Mouse (Mus musculus) embryonic facial prominence, embryonic 10.5 days (tissue): ENCODE results near the gene Atxn2. TPM values are rescaled to one million over a fixed set of nuclear protein-coding genes. Genes with fewer than 3 reads are reported as not detected.

ENCODE experiments used
- DNase-seq: peaks from one replicate; pipeline ENCODE4 v3.0.0-alpha.2; 2017; ENCODE audit warnings: low spot score
- H3K27ac ChIP-seq: fragments of 300-500 bp; sonication (generic); replicated peaks from 2 replicates; pipeline ENCODE4 v1.5.1; 2016; ENCODE audit warnings: mild to moderate bottlenecking
- H3K27me3 ChIP-seq: fragments of 300-500 bp; sonication (generic); replicated peaks from 2 replicates; pipeline ENCODE4 v1.6.1; 2016; ENCODE audit warnings: low read depth, mild to moderate bottlenecking; ENCODE audit not compliant: poor library complexity, severe bottlenecking
- H3K36me3 ChIP-seq: fragments of 300-500 bp; sonication (generic); replicated peaks from 2 replicates; pipeline ENCODE4 v1.6.1; 2016; ENCODE audit warnings: mild to moderate bottlenecking, moderate library complexity
- H3K4me1 ChIP-seq: fragments of 300-500 bp; sonication (generic); 2 replicates; pipeline ENCODE4 v1.6.1; 2016
- H3K4me3 ChIP-seq: fragments of 300-500 bp; sonication (generic); 2 replicates; pipeline ENCODE4 v1.5.1; 2016; ENCODE audit warnings: mild to moderate bottlenecking, moderate library complexity
- H3K9me3 ChIP-seq: fragments of 300-500 bp; sonication (generic); 2 replicates; pipeline ENCODE4 v1.6.1; 2016; ENCODE audit warnings: mild to moderate bottlenecking
- WGBS: fragments of 180-500 bp; shearing (Covaris S2); methylation state at CpG from one replicate; pipeline ENCODE4 v1.1.7; 2016; 5-methylcytosine and 5-hydroxymethylcytosine counted together
- polyA plus RNA-seq: library from polyadenylated mRNA; unstranded; fragments of >200 nt; fragmentation: Nextera tagmentation; extraction: Ambion mirVana; gene quantifications from 2 replicates; pipeline ENCODE4 v1.2.1, GENCODE M21; 2016

Atxn2 gene
- polyA plus RNA-seq: 44.5 and 44.9 TPM in 2 replicates

DNA sequence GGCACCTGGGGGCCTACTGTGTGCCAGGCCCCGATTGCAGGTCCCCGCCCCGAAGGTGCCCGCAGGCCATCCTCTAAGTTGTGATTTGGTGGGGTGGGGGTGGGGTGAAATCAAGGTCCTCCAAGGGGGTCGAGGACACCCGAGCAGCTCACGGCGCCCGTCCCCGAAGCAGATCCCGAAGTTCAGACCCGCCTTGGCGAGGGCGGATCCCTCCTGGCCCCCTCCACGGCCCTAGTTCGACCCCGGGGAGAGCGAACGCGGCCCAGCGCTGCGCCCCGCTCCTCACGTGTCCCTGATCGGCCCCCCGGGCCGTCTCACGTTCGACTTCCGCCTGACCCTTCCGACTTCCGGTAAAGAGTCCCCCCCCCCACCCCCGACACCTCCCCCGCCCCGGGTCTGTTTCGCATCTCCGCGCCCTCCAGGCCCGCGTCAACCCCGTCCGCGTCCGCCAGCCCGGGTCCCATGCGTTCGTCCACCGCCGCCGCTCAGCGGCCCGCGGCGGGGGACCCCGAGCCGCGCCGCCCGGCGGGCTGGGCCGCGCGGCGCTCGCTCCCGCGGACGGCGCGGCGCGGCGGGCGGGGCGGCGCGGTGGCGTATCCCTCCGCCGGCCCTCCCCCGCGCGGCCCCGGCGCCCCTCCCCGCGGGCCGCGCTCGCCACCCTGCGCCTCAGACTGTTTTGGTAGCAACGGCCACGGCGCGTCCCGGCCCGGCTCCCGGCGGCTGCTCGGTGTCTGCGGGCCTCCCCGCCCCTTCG, at the start of gene Atxn2:
TSS of gene Atxn2 (plus strand) at position 164 of the 754 bp plus-strand sequence.
- Histone ChIP-seq H3K27ac (peak within 1 kb of the TSS; percentile 98), H3K4me3 (peak within 1 kb of the TSS; percentile 78), H3K9me3 (no peaks in the 10 kb centered on the region), H3K36me3 (peaks cover 15% of the 10 kb centered on the region), H3K27me3 (no peaks in the 10 kb centered on the region), H3K4me1 (peaks cover 39% of the 10 kb centered on the region)
- 5% methylated on average over 103 of the region's 103 CpGs for WGBS
- peak; percentile 91 for DNase-seq

DNA sequence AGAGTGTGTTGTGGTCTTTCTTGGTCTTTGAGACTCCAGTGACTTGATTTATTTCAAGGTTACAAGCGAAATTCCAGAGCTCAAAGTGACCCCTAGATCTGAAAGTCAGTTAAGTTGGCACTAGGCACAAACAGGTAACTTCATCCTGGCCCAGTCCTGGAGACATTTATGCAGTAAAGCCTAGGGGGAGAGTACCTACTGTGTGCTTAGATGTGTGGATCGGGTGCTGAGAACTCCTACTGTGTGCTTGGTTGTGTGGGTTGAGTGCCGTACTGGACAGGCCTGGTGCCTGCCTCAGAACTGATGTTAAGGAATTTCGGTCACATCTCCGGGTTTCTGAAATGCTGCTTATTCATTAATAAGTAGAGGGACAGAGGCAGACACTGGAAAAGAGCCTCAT, 49.6 kb upstream of the Atxn2 start:
- Histone ChIP-seq H3K36me3 (peaks cover 44% of the 10 kb centered on the region), H3K4me3 (peak overlapping the region; percentile 96), H3K9me3 (no peaks in the 10 kb centered on the region), H3K27me3 (no peaks in the 10 kb centered on the region), H3K27ac (no peak overlapping the region), H3K4me1 (peaks cover 24% of the 10 kb centered on the region)
- WGBS: 90% methylated on average over 5 of the region's 5 CpGs
- no peak for DNase-seq

DNA sequence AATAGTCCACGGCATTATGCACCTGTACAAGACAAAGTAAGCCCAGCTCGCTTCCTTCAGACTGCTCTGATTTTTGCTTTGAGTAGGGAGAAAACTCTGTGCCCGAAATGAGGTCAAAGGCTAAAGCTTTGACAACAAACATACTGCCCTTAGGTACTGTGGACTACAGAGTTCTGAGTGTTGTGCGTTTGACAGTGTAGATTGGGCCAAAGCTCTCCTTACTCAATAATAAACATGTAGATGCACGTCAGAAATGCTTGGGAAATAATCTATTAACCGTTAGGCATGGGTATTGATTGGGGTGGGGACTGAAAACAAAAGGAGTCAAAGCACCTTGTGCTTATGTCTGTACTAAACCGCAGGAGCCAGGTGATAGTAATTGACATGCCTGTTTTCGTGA, 47.7 kb upstream of the Atxn2 start:
- no peak for DNase-seq
- peaks cover 64% of the 10 kb centered on the region for H3K36me3 ChIP-seq
- WGBS: 87% methylated on average over 8 of the region's 8 CpGs
- no peak overlapping the region for H3K4me3 ChIP-seq
- H3K9me3 ChIP-seq: no peaks in the 10 kb centered on the region
- H3K27ac ChIP-seq: no peak overlapping the region
- peaks cover 26% of the 10 kb centered on the region for H3K4me1 ChIP-seq
- H3K27me3 ChIP-seq: no peaks in the 10 kb centered on the region

DNA sequence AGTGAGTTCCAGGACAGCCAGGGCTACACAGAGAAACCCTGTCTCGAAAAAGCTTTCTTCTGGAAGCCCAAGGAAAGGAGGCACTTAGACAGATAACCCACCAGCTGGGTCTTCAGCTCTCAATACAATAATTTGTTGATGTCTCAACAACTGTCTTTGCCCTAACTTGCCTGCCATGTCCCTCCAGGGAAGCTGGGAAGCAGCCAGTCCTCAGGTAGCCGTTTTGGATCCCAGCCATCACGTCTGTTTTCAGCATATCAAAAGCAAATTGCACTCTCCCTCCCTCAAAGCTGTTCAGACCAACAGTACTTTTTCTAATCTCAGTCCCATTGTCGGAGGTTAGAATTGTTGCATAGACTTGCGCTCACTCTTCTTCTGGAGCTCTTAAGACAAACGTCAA, 47.1 kb upstream of the Atxn2 start:
- Histone ChIP-seq H3K4me1 (peaks cover 27% of the 10 kb centered on the region), H3K9me3 (no peaks in the 10 kb centered on the region), H3K27me3 (no peaks in the 10 kb centered on the region), H3K36me3 (peaks cover 70% of the 10 kb centered on the region), H3K4me3 (no peak overlapping the region), H3K27ac (no peak overlapping the region)
- no peak for DNase-seq
- 89% methylated on average over 6 of the region's 6 CpGs for WGBS

DNA sequence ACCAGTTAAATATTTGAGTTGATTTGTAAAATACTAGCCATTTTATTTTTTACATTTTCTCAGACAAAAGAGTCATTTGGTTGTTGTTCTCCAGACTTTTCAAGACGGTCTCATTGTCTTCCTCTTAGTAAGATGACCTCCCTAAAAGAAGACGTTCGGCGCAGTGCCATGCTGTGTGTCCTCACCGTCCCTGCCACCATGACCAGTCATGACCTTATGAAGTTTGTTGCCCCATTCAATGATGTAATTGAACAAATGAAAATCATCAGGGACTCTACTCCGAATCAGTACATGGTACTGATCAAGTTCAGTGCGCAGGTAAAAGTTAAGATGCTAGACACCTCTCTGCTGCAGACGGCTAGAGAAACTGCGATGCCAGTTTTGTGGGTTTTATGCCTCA, 46.2 kb upstream of the Atxn2 start:
- DNase-seq: no peak
- H3K27ac ChIP-seq: no peak overlapping the region
- 95% methylated on average over 9 of the region's 9 CpGs for WGBS
- H3K27me3 ChIP-seq: no peaks in the 10 kb centered on the region
- H3K9me3 ChIP-seq: no peaks in the 10 kb centered on the region
- peaks cover 21% of the 10 kb centered on the region for H3K4me1 ChIP-seq
- no peak overlapping the region for H3K4me3 ChIP-seq
- H3K36me3 ChIP-seq: peaks cover 79% of the 10 kb centered on the region

DNA sequence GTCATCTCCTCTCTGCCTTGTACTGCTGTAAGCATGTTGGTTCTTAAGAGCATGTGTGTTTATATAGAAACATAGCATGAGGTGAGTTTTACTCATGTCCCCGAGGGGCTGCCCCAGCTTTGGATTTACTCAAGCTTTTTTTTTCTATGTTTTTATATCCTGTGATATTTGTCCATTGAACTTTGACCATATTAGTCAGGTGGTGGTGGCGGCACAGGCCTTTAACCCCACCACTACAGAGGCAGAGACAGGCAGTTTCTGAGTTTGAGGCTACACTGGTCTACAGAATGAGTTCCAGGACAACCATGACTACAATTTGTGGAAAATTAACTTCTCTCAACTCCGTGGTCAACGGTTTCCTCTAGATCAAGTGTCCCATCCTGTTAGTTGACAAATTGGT, 44.1 kb upstream of the Atxn2 start:
- H3K4me3 ChIP-seq: no peak overlapping the region
- H3K4me1 ChIP-seq: 0 out of 2 replicates have a peak, but pooled peaks cover 3% of the 10 kb centered on the region
- H3K9me3 ChIP-seq: no peaks in the 10 kb centered on the region
- 89% methylated on average over 4 of the region's 4 CpGs for WGBS
- H3K27me3 ChIP-seq: no peaks in the 10 kb centered on the region
- no peak for DNase-seq
- H3K27ac ChIP-seq: no peak overlapping the region
- peaks cover 97% of the 10 kb centered on the region for H3K36me3 ChIP-seq

DNA sequence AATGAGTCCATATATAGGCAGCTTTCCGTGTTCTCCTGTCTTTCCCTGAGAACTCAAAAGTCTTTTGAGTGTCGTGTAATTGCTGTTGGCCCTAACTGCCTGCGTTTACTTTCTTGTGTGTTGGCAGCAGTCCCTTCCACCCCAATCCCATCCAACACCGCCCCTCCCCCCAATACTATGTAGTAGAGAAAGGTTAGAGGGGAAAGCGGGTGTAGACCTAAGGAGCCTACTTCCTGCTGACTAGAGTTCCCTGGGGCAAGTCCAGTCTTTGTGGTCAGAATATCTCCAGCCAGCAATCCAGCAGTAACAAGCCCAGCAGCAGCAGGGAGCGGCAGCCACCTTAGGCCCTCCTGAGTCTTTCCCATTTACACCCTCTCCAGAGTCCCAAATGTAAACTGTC, 42.7 kb upstream of the Atxn2 start:
- no peaks in the 10 kb centered on the region for H3K9me3 ChIP-seq
- 74% methylated on average over 6 of the region's 6 CpGs for WGBS
- H3K27ac ChIP-seq: no peak overlapping the region
- peaks cover 97% of the 10 kb centered on the region for H3K36me3 ChIP-seq
- no peak for DNase-seq
- H3K4me3 ChIP-seq: no peak overlapping the region
- no peaks in the 10 kb centered on the region for H3K27me3 ChIP-seq
- 0 out of 2 replicates have a peak, but pooled peaks cover 3% of the 10 kb centered on the region for H3K4me1 ChIP-seq

DNA sequence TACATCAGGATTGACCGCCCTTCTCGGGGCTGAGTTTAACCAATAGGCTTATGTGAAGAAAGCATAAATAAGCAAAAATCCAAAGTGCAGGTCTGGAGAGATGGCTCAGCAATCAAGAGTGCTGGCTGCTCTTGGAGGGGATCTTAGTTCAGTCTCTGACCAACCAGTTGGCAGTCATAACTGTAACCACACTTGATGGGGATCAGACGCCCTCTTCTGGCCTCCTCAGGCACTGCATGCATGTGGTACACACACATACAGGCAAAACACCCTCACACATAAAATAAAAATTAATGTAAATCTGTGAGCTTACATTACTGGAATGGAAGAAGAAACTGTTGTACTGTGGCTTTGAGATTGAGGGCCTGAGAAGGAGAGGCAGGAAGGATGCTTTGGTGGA, 40.7 kb upstream of the Atxn2 start:
- no peak overlapping the region for H3K4me3 ChIP-seq
- 0 out of 2 replicates have a peak, but pooled peaks cover 3% of the 10 kb centered on the region for H3K4me1 ChIP-seq
- H3K27me3 ChIP-seq: no peaks in the 10 kb centered on the region
- WGBS: 78% methylated on average over 3 of the region's 3 CpGs
- H3K9me3 ChIP-seq: no peaks in the 10 kb centered on the region
- H3K36me3 ChIP-seq: peaks cover 96% of the 10 kb centered on the region
- no peak overlapping the region for H3K27ac ChIP-seq
- no peak for DNase-seq

DNA sequence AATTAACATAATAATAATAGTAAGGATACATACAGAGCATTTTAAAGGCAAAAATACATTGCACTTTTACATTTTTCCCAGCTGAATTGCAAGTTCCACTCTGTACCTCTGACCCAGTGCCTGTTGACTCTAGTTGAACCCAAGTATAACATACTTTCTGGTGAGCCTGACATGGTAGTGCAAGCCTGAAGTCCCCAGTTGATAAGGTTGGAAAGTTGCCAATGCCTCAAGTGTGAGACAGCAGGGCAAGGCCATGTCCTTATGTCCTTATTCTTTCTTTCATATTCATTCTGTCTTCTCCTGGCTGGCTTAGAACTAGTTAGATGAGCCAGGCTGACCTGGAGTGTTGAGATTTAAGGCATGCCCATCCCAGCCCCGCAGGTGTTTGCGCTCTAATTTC, 28.9 kb upstream of the Atxn2 start:
- WGBS: 96% methylated on average over 2 of the region's 2 CpGs
- no peaks in the 10 kb centered on the region for H3K9me3 ChIP-seq
- H3K27me3 ChIP-seq: no peaks in the 10 kb centered on the region
- no peak for DNase-seq
- no peaks in the 10 kb centered on the region for H3K4me1 ChIP-seq
- no peak overlapping the region for H3K27ac ChIP-seq
- peaks cover 100% of the 10 kb centered on the region for H3K36me3 ChIP-seq
- no peak overlapping the region for H3K4me3 ChIP-seq

DNA sequence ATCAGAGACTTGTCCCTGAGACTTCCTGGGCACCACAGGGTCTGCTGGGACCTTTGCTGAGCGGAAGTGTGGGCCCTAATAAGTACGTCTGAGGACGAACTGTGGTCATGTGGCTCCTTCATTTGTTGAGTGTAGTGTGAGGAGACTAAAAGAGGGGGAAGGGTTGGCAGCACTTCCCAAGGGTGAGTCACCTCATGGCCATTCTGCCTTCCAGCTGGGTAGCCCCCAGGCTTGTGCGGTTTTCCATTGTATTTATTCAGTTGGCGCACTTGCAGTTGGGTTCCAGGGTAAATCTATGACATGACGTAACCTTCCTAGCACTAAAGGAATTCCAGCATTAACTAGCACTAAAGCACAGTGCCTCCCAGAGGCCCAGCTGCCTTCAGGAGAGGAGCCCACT, 25.6 kb upstream of the Atxn2 start:
- no peak for DNase-seq
- H3K27ac ChIP-seq: no peak overlapping the region
- WGBS: 88% methylated on average over 6 of the region's 6 CpGs
- no peak overlapping the region for H3K4me3 ChIP-seq
- H3K27me3 ChIP-seq: no peaks in the 10 kb centered on the region
- peaks cover 80% of the 10 kb centered on the region for H3K36me3 ChIP-seq
- H3K4me1 ChIP-seq: no peaks in the 10 kb centered on the region
- no peaks in the 10 kb centered on the region for H3K9me3 ChIP-seq

DNA sequence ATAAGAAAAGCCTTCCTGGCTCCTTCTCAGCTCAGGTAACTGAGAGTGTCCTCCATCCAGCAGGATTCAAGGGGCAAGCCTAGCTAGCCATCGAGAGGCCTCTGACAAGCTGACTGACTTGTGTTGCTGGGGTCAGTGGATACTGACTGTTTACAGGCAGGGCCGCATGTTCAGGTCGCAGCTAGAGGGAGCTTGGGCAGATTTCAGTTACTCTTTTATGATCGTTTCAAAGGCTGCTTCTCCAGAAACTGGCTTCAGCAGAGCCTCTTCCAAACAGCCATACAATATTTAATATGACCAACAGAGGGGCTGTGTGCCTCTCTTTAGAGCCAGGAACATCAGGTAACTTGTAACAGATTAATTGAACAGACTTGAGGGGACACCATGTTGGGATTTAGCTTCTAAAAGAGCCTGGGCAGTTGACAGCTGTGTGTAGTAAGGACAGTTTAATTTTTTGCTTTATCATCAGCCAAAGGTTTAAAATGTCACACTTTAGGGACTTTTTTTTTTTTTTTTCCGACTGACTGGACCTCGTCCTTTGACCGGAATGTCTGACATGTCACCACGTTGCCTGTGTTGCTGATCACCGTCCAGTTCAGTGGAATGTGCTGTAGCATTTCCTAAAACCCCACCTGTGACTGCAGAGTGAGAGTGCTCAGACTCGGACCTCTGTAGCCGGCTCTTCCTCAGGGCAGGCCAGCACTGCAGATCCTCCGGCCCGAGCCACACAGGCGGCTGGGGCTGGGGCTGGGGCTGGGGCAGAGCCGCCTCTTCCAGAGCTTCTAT, 24.8 kb upstream of the Atxn2 start:
- 82% methylated on average over 15 of the region's 15 CpGs for WGBS
- peaks cover 72% of the 10 kb centered on the region for H3K36me3 ChIP-seq
- DNase-seq: no peak
- no peaks in the 10 kb centered on the region for H3K27me3 ChIP-seq
- H3K4me1 ChIP-seq: no peaks in the 10 kb centered on the region
- no peak overlapping the region for H3K4me3 ChIP-seq
- H3K9me3 ChIP-seq: no peaks in the 10 kb centered on the region
- H3K27ac ChIP-seq: no peak overlapping the region

DNA sequence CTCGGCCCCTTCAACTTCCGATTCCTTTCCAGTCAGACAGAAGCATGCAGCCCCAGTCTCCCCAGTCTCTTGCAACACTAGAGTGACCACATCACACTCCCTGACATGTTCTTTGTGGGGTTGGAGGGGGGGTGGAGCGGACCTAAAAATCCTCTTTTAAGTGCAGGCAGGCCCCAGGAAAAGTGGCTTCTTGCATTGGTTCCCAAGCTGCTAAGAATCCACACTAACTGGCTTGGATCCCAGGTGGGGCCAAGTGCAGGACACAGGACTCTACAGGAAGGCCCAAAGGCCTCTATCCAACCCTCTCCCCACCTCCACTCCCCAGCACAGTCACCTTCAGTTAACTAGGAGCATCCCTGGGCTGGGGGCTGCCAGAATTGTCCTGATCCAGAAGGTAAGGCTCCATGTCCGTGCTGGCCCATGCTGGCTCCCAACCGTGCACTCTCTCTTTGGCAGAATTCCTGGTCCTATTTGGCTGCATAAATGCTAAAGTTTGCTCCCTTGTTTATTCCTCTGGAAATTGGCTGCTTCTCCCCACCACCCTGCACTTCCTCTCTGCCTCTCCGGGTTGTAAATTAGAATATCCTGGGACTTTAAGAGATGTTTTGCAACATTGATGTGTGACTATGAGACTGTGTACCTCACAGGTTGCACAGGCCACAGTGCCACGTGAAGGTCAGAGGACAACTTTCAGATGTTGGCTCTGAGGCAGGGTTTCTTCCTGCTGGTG, 20.5 kb upstream of the Atxn2 start:
- no peak overlapping the region for H3K4me3 ChIP-seq
- H3K27ac ChIP-seq: no peak overlapping the region
- no peaks in the 10 kb centered on the region for H3K4me1 ChIP-seq
- H3K27me3 ChIP-seq: no peaks in the 10 kb centered on the region
- 84% methylated on average over 7 of the region's 7 CpGs for WGBS
- no peak for DNase-seq
- H3K9me3 ChIP-seq: no peaks in the 10 kb centered on the region
- peaks cover 29% of the 10 kb centered on the region for H3K36me3 ChIP-seq
